Mouse (Mus musculus) sigmoid colon, adult 10 weeks (tissue): ENCODE results near the gene Fam205a3. TPM values are rescaled to one million over a fixed set of nuclear protein-coding genes. Genes with fewer than 3 reads are reported as not detected.

Experiments used
- polyA plus RNA-seq: library from polyadenylated mRNA; stranded (reverse); fragments of 350-450 nt; fragmentation: Illumina TruSeq; extraction: RNeasy Lipid Tissue Mini Kit (QIAGEN cat#74804); gene quantifications from one replicate; pipeline ENCODE4 v1.2.3, GENCODE M21; 2014; ENCODE audit warnings: low read depth, low replicate concordance

The Fam205a3 gene
- not detected for polyA plus RNA-seq

GRCm38 (mm10) chr4:42318034-42318433 lies at the start of gene Fam205a3:
Fam205a3 (plus strand) TSS chr4:42318334.

DNA sequence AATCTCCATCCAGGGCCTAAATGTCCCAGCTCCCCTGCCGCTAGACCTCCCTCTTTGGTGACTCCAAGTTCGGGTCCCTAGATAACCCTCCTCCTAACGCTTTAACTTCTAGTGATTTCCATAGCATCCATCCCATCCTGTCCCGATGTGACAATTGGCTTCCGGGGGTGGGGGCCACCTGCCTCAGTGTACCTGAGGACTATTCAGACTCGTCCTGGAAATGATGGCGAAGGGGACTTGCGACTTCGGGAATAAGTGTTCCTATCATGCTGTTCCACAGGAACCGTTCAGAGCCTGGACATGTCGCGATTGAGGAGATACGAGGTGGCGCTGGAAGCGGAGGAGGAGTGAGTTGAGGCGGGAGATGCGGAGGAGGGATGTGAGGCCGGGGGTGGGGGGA lies 24.2 kb upstream of the Fam205a3 start, which contains the start of gene Gm21953:
TSS of gene Gm21953 (plus strand) at position 301 of the 400 bp plus-strand sequence.

Other genes with a start within 250 kb of the Fam205a3 start
- gene Gm3893, start 227.1 kb upstream of the Fam205a3 start, polyA plus RNA-seq, result not detected
- not detected for gene Gm13304, start 203.5 kb upstream of the Fam205a3 start, polyA plus RNA-seq
- not detected for gene Gm13306, start 164.9 kb upstream of the Fam205a3 start, polyA plus RNA-seq
- not detected for gene Gm13305, start 149.7 kb upstream of the Fam205a3 start, polyA plus RNA-seq
- 1.1 TPM for gene Gm10600, start 77.7 kb upstream of the Fam205a3 start, polyA plus RNA-seq
- gene Ccl21b, start 62.6 kb upstream of the Fam205a3 start, polyA plus RNA-seq, result 3.1 TPM
- not detected for gene Gm21953, start 24.1 kb upstream of the Fam205a3 start, polyA plus RNA-seq
- not detected for gene Gm21586, start 121.0 kb downstream of the Fam205a3 start, polyA plus RNA-seq
- 0.25 TPM for gene Gm2163, start 148.4 kb downstream of the Fam205a3 start, polyA plus RNA-seq
- not detected for gene Fam205a2, start 209.8 kb downstream of the Fam205a3 start, polyA plus RNA-seq